Mouse (Mus musculus) neutrophil, adult 5-6 weeks (primary cell): ENCODE results near the gene Nfrkb. TPM values are rescaled to one million over a fixed set of nuclear protein-coding genes. Genes with fewer than 3 reads are reported as not detected.

ENCODE experiments used
- total RNA-seq: library from RNA; stranded (forward); fragments of 200-1000 nt; gene quantifications from 2 replicates; pipeline ENCODE4 v1.2.3, GENCODE M21; 2017

The Nfrkb gene
- total RNA-seq, 1 experiment from 2014 or later, result 62.8 TPM

Other genes with a start within 250 kb of the Nfrkb start
- 59.2 and 67.0 TPM in 2 replicates for gene Aplp2, start 174.4 kb upstream of the Nfrkb start, total RNA-seq
- 15.8 and 18.6 TPM in 2 replicates for gene Prdm10, start 105.7 kb upstream of the Nfrkb start, total RNA-seq
- gene Tmem45b, start 78.3 kb downstream of the Nfrkb start, total RNA-seq, result not detected in 2 replicates